Mouse (Mus musculus) spleen, postnatal 10 days (tissue): ENCODE measurements at regions not wholly inside any gene's neighbourhood (a gene's known extent, or its start where the extent isn't known, plus 50 kb on each side); places are given as distances from the start of the nearest gene placed in this dataset.

ENCODE experiments used
- DNase-seq, 2 experiments: peaks; one replicate each; pipeline ENCODE4 v3.0.0; 2021 to 2022; ENCODE audit warnings: low spot score in 2 of 2

GRCm38 (mm10) chr1:157957506-157957905, 398.6 kb downstream of the Brinp2 start:
- DNase-seq = no peak

GRCm38 (mm10) chr1:157964461-157964860, 391.7 kb downstream of the Brinp2 start:
- no peak for DNase-seq

DNA sequence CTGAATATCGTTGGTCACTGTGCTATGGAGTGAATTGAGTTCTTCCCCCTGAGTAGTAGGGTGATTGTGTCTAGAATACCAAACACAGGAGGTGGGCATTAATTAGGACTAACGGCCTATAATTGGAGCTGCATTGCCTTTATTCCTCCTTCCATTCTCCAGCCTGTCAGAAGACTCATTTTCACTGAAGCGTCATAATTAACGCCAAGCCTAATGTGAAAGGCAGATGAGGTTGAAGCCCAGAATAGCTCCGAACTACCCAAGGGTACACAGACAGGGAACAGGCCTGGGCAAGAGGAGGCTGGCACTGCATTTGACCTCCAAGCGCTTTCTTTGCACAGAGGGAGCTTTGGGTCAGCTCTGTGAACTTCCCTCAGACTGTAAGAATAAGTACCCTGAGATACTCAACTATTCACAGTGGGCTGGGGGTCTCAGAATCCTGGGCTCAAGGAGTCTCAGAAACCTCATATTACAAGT, 386.5 kb downstream of the Brinp2 start:
- DNase-seq = no peak

GRCm38 (mm10) chr1:157973373-157974232, 382.5 kb downstream of the Brinp2 start:
- DNase-seq = no peak

- no peak for DNase-seq
Observed at GRCm38 (mm10) chr1:157974656-157975055, 381.5 kb downstream of the Brinp2 start.

GRCm38 (mm10) chr1:158019161-158019560, 337.0 kb downstream of the Brinp2 start:
- no peak for DNase-seq

- no peak for DNase-seq
Observed at GRCm38 (mm10) chr1:158039756-158040155, 316.4 kb downstream of the Brinp2 start.

- DNase-seq = no peak
Observed at GRCm38 (mm10) chr1:158040334-158040733, 315.8 kb downstream of the Brinp2 start.

GRCm38 (mm10) chr1:158052644-158053043, 303.5 kb downstream of the Brinp2 start:
- DNase-seq = no peak

DNA sequence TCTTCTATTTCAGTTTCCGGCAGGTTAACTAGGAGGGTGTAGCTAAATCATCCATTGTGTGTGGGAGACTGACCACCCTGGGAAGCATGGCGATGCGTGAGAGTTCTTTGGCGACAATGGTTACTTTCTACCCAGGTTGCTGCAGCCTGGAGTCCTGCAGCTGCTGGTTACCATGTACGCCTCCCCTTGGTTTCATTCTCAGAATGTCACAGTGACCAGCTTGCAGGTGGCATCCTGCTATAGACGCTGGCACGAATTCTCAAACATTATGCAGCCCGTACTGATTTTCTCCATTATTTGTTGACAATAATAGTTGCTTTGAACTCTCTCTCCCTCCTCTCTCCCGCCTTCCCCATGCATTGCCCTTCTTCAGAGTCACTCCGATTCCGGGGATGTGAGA, 301.2 kb downstream of the Brinp2 start:
- DNase-seq = no peak

DNA sequence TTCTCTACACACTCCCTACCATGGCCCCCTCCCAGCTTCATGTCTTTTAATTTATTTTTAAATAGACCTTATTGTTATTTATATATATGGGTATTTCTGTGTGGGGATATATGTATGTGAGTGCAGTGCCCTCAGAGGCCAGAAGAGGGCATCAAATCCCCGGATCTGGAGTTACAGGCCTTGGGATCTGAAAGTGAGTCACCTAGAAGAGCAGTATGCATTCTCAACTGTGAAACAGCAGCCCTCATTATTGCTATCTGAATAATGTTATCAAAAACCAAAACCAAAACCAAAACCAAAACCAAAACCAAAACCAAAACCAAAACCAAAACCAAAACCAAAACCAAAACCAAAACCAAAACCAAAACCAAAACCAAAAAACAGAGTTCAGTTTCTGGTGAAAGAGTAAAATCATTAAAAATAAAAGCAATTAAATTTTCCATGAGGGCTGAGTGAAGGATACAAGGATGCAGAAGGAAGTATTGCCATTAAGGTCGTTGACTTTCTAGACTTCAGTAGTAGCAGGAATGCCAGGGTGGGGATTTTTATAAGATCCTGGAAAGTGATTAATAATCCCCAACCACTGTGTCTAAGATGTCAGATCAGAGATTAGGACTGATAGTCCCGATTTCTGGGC, 299.0 kb downstream of the Brinp2 start:
- no peak for DNase-seq

DNA sequence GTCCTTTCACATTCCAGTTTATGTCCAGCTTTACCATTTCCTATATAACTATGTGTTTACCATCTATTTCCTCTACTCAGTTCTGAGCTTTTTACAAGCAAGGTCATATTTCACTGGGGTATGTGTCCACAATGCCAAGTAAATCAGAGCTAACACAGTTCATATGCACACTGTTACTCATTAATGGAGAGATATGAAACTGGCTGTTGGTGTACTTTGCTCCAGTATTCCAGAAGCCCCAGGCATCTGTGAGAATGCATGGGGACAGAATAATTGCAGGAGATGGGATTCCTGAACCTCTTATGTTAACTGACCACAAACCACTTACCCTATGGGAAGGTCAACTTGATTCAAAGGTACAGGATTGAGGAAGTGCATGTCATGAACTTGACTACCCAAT, 298.3 kb downstream of the Brinp2 start:
- no peak for DNase-seq

DNA sequence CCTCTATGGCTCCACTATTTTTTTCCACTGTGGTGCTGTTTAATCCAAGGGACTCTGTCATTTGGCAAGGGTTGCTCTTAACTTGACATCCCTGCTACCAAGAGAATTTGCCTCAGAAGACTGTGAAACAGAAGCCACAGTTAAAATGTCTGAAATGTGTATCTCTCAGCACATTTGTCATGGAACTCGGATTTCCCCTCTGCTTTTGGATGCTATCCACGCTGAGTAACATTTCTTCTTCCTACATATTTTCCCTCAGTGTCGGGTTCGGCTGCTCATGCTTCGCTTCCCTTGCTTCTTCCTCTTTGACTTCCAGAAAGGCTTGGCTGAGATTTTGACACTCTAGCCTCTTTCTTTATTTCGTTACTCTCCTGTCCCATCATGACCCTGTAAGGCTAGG, 294.1 kb downstream of the Brinp2 start:
- DNase-seq = no peak

DNA sequence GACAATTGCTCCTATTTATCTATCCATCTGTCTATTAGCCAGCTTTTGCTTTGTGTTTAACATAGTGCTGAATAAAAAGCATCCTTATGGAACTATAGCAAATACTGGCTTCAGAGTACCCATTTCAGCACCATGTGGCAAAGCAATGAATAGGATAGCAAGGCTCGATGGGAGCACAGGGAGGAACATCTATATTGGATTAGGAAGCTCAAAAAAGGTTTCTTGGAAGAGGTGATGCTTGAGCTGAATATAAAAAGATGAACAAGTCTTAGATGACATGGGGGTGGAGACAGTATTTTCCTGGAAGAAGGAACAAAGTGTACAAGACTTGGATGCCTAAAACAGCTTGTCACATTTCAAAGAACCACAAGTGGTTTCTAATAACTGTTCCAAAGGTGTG, 273.9 kb downstream of the Brinp2 start:
- no peak for DNase-seq

GRCm38 (mm10) chr1:158085856-158086255, 270.3 kb downstream of the Brinp2 start:
- no peak for DNase-seq

GRCm38 (mm10) chr1:158097500-158097899, 258.6 kb downstream of the Brinp2 start:
- DNase-seq = no peak

DNA sequence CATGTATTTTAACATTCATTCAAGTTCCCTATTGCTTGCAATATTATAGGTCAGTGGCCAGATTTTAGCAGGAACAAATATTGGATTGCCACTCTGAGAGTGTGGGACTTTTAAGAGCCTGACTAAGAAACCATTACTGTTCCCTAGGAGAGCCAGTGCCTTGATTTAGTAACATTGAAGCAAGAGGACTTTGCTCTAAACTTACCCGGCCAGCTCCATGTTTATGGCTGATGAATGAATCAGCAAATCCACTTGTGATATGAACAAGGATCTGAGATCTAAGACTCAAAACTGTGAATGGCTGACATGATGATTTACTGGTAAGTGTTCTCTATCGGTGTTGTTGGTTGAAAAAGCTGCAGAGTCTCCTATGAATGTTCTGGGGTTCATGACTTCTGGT, 236.4 kb downstream of the Brinp2 start:
- no peak for DNase-seq

- DNase-seq = no peak
Observed at GRCm38 (mm10) chr1:158124902-158125301, 231.2 kb downstream of the Brinp2 start.

- DNase-seq = no peak
Observed at GRCm38 (mm10) chr1:158126272-158126671, 229.9 kb downstream of the Brinp2 start.

DNA sequence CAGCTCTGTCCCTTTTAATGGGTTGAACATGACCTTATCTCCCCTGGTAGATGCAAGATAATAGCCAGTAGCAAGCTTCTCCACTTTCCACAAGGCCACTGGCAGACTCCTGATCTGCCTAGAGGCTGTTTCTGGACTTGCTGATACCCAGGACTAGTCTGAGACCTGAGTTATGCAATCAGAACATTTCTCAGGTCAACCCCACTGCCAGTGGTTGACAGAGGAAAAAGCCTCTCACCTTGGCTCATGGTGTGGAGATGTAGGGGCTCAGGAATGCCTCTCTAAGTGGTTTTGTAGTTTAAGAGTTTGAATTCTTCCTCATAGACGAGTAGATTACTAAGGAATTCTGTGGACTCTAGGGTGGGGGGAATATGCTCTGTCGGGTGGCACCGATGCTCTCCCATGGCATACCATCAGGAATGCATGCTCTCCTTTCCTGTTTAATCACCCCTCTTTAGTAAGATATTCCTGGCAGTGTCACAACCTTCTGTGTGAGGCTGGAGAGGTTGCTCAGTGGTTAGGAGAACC, 226.8 kb downstream of the Brinp2 start:
- DNase-seq = no peak

- DNase-seq = no peak
Observed at GRCm38 (mm10) chr1:158147525-158147924, 208.6 kb downstream of the Brinp2 start.

DNA sequence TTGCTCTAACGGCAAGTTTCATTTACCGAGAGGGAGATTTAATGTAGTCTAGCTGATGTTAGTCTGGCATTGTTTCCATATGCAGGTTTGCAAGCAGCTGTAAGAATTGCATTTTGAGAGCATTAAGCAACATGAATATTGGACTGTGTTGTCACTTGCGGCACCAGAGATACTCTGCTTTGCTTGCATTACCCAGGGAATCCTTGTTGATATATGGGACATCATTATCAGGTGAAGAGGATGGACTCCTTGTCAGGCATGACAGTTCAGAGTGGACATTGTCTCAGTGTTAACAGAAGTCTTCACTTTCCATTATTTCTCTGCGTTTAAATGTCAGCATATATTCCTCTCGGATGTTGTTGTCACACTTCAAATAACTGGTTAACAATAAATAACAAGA, 208.1 kb downstream of the Brinp2 start:
- DNase-seq = no peak

- DNase-seq = no peak
Observed at GRCm38 (mm10) chr1:158161111-158161510, 195.0 kb downstream of the Brinp2 start.
